Mouse (Mus musculus) thymus, postnatal 36 days (tissue): ENCODE measurements at regions not wholly inside any gene's neighbourhood (a gene's known extent, or its start where the extent isn't known, plus 50 kb on each side); places are given as distances from the start of the nearest gene placed in this dataset.

ENCODE experiments used
- DNase-seq, 2 experiments: peaks; one replicate each; pipeline ENCODE4 v3.0.0; 2022; ENCODE audit warnings: mixed read lengths in 2 of 2

DNA sequence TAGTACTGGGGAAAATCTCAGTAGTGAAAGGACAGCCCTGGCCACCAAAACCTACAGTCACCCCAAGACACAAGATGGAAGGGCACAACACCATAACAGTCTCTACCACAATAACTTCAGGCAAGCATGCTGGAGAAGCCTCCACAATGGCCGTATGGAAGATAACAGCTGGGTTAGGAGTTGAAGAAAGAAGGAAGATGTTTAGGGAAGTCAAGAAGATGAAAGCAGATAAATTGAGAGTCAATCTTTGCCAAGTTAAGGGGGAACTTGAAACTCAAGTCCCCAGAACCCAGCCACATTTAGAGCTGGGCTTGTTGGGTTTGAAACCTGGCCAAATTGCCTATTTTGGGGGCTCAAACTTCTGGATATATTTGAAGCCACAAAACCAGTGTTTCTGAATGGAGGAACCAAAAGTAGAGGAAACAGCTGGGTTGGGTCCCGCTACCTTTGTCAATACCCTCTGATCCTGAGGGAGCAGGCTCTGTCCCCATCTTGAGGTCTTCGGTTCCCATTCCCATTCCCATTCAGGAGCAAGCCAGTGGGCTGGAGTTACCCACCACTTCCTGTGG lies 147.8 kb downstream of the Cdc5l start:
- DNase-seq, result no peak

DNA sequence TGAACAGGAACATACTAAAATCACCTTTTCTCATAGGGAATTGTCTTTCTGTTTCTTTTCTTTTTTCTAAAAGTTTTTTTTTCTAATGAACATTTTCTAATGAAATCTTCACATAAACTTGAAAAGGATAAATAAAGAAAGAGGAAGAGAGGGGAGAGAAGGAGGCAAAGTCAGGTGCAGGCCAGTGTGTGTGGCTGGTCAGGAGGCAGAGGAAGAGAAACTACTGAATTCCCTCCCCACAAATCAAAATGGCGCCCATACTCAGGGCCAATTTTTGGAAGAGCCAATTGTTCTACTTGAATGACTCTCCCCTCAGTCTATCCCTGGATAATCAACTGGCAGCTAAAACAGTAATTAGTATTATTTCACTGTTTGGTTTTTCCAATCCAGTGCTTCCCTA lies 152.0 kb downstream of the Cdc5l start:
- DNase-seq, result no peak

DNA sequence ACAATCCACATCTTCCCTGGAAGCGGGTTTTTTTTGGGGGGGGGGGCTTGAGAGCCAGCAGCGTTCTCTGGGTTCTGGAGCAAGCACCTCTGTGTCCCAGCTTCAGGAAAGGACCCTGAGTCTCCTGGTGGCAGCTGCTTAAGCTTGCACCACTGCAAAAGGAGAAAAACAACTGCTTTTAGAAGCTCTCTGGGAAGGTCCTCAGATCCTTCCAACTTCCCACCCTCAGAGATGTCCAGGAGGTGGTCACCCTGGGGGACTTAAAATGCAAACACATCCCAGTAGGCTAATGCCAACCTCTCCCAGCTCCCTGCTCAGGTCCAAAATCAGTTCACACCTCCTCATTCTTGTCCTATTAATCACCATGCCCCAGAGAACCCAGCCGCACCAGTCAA lies 153.7 kb downstream of the Cdc5l start:
- no peak for DNase-seq

DNA sequence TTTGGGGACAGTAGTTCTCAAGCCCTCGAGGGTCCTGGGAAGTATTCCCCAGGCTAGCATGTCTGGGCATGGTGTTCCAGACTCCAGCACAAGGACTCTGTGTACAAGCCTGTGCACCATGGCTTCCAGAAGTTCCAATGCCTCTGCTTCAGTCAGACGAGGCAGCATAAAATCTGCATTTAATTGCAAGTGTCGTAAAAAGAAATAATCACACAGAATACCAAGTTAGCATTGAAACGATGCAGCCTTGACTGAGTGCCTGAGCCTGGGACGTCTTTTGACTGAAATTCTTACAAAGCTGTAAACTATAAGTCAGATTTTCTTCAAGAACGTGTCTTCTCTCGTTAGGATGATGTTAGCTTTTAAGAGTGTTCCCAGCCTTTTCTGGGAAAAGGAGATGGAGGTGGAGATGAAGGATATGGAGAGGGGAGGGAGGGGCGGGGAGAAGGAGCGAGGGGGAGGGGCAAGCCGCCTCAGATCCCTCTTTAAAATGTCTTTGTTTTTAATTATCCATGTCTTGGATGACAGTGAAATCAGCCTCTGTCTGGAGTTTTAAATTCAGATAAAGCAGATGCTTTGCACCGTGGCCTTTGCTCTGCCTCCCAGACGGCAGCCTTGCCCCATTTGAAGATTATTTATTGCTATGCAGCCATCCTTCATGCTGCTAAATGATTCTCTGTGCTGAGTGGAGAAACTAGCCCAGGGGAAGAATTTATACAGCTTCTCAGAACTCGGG lies 154.3 kb downstream of the Cdc5l start:
- no peak for DNase-seq

DNA sequence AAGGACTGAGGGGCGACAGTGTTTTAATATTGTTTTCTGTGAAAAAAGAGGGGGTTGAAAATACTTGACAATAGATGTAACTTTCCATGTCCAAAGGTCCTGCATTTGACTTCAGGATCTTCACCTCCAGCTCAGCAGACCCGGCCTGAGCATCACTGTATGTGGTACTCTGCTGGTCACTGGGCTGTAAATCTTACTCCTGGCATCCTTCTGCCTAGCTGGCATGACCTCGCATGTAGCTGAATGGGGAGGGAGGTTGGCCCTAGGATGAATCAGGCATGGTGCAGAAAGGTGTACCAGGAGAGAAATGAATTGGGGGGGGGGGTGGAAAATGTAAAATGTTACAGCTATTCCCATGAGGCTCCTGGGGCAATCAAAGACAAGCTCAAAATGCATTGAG lies 156.0 kb downstream of the Cdc5l start:
- no peak for DNase-seq

DNA sequence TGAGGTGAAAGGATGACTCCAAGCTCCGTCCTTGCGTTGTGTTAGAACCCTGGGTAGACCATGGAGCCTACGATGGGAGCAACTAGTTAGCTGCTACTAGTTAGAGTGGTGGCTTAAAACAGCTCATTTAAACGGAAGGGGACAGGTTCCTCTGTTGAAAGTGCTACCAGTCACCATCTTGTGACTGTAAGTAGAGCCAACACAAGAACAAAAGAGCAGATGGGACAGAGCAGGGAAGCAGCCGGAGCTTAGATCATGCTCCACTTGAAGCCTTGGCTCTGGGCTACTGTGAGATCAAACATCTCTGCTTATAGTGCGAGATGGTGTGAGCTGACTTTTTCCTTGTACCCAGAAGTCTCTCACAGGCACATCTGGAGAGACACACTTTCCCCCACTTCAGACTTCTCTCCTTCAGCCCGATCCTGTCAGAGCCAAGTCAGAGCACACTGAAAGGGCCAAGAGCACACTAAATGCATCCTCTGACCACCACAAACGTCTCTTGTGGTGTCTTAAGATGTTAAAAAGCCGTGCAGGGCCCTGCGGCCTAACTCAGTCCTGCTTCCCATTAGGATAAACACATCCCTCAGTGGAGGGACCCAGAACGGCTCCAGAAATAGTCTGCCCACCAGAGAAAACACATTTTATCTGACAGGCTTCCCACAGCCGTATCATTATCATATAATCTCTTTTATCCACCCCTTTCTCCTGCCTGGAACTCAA lies 156.7 kb downstream of the Cdc5l start:
- DNase-seq, result no peak

DNA sequence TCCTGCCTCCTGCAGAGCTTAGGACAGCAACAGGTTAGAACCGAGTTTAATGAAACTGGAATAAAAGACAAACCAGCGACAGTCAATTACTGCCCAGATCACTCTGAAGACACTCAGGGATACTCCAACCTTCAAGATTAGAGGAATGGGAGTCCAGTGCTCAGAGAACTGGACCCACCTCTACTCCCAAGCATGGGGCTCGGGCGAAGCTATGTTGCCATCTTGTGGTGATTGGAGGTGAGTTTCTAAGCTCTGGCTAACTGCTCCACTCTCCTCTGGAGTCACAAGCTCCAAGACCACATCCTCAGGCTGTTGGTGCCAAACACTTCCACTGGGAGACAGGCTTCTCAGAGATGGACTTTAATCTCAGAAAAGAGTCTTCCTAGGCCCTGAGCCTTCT lies 158.6 kb downstream of the Cdc5l start:
- no peak for DNase-seq

DNA sequence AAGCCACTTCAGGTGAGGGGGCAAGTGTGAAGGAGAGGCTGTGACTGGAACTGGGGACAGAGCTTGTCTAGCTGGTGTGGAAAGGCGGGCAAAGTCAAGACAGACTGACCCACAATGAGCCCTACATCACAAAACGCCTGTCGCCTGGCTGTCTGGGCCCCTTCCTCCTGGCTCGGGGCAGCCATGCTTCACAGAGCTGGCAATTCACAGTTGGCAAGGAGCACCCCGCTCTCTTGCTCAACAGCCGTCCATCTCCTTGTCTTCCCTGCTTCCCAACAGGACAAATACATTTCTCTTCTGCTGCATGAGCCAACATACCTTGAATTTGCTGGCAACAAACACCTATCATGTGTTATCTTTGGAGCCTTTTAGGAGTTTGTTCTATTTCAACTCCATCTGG lies 166.8 kb downstream of the Cdc5l start:
- DNase-seq, result no peak

DNA sequence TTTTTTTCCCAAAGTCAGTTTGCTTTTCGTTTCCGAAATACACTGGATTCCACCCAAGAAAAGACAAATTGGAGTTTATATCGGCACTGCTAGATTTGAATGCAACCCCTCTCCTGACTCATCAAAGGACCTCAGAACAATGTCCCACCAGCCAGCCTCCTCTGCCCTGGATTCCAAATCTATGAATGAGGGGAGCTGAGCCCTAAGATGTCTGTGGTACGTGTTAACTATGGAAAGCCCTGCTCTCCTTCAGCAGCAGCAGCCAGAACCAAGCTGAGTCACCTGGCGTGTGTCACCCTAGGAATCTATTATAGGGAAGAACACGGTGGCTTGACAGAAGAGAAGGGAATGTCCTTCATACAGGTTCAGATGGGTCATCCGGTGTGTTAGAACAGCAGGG lies 167.9 kb downstream of the Cdc5l start:
- no peak for DNase-seq

DNA sequence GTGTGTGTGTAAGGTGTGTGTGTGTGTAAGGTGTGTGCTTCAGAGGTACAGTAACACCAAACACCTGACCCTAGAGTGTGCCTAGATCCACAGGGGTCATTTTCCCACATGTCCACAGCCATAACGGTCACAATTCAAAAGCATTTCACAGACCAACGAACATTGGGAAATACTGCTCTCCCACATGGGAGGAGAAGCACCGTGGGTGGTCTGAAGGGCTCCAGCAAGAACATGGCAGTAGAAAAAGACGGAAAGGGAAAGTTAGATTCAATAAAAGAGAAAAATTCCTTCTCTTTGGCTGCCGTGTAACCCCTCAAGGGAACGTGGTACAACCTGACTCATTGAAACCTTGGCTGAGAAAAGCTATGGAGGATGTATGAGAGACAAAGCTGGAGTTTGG lies 169.1 kb downstream of the Cdc5l start:
- DNase-seq, result no peak

DNA sequence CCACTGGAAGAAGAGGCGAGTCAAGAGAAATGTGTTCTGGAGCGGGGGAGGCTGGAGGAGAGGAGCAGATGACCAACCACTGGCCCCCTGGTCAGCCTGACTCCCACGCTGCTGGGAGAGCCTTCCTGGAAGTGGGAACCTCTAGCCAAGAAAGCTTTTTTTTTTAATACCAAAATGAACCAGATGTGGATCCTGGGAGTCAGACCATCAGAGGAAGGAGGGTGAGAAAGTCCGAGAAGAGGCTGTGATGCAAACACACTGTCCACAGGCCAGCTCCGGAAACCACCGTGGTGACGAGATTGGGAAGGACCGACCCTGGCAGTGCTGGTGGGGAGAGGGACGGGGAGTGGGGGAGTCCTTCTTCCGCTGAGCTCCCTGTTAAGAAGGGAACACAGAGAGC lies 173.1 kb downstream of the Cdc5l start:
- DNase-seq, result no peak

DNA sequence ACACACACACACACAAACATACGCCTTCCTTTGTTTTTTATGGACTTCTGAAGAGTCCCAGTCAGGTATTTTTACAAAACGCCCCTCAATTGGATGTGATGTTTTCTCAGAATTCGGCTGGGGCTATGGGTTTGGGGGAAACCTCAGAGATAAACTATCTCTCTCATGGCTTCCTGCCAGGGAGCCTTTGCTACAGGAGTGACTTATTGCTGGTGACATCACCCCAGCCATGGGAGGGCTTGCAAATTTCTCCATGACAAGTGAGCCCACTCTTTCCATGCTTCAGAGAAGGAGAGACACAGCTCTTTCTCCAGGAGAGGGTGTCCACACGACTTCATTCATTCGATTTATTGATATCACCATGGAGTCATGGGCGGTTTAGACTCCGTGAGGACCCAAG lies 175.5 kb downstream of the Cdc5l start:
- no peak for DNase-seq

DNA sequence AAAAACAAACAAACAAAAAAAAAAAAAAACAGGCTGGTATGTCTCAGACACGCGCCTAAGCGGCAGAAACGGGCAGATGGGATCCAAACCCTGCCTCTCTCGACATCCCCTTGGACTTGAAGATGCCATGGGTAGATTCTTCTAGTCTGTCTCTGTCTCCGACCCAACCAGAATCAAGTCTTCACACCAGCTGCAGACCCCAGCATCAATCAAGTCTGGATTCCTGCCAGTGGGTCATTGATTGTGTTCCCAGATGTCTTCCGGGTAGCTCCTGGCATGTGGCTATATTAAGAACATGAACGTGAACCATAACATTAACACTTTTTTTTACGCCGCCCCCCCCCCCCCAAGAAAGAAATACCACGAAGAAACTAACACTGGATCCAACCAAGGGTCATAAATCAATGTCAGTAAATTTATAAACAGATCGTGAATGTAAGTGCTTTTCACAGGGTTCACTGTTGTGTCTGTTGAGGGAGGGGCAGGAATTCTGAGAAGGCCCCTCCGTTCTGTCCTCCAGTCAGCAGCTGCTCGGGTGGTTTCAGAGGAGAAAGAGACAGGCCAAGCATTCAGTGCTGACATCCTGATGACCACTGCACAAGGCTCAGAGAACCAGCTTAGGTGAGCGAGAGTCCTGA lies 180.8 kb downstream of the Cdc5l start:
- no peak for DNase-seq

DNA sequence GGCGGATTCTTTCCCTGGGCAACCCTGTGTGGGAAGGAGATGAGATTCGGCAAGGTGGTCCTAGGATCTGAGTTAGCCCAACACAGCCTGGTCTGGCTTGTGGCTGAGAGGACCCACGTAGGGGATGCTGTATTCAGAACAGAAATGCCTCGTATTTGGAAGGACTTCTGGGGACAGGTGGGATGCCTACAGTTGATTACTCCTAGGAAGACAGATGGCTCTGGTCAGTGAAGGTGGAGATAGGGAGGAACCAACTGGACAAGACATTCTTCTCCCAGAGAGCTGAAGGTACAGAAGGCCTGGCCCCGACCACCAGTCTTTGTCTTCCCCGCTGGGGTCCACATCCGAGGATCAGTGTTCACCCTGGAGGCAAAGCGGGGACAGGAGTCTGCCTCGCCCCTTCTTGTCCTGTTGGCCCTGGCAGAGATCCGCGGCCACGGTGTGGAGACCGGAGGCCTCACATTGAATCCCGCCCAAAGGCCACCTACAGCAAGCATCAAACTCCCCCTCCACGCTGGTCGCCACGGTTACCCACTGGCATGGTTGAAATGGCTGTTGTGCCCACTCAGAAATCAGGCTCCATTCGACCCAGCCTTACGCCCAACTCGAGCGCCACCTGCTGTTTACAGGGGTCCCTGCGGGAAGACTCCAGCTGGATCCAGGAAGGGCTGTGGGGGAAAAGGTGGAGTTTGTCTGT lies 182.4 kb downstream of the Cdc5l start:
- peak; percentile 56 to 68 for DNase-seq

DNA sequence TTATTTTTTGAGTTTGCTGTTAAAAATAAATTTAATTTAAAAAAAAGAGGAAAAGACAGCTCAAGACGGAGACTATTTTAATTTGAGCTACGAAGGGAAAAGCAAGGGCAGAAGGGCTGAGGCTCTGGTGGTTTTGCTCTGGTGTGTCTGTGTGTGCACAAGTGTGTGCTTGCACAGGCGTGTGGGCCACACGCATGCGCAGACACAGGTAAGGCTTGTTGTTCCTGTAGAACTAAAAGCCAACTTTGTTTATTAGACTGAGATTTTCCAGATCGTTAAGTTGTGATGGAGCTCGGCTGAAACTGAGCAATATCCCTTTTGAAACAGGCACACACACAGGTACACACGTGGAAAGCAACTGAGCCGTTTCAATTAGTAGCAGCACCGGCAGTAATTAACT lies 183.1 kb downstream of the Cdc5l start:
- no peak for DNase-seq

DNA sequence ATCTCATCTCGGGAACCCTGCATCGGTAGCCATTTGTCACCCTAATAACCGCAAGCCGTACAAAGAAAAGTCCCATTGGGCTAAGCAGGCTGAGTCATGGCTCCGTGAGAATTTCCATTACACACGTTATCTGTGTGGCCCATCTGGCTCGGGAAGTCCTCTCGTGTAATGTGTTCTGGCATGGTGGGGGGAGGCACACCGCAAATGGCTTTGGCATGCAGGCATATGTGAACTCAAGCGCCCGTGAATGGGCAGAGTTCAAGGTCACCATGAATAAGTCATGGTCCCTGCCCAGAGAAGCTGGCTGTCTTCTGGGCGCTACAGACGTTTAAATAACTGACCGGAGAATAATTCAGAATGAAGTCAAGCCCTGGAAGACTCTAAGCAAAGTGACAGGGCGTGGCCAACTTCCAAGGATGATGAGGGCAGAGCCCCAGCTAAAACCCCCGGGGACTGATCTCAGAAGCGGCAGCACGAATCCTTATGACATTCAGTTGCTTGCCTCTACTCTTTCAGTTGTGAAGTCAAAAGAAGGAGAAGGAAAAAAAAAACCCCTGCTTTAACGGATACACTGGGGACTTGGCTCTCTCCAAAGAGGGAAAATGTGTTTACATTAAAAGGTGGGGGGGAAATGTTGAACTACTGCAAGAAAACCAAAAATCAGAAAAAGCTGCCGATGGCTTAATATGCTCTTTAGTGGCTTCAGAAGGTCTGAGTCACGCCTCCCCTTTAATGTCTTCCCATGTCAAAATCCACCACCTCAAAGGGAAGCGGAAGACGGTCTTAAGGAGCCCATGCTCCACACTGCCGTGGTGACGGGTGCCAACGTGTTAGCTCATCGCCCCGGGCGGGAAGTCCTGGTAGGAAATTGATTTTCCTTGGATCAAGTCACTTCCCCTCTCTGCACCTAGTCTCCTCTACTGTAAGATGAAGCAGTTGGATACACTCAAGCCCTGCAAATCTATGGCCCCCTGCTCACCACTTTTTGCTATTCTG lies 186.1 kb downstream of the Cdc5l start:
- DNase-seq, result no peak

DNA sequence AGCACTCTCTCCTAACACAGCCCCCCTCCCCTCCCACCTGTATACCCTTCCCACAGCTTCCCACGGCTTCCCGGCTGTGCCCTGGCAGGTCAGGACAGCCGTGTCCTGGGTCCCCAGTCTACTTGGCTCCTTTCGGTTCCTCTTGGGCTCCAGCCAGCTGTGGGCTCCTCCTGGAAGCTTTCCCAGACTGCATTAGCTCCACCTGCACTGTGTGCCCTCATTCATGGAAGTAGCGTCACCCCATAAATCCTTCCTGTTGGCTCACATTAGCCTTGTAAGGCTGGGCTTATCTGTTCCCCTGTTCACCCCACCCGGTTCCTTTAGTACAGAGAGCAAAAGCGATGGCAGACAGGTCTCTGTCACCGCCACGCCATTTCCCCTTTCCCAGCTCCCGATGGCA lies 188.7 kb downstream of the Cdc5l start:
- no peak for DNase-seq

DNA sequence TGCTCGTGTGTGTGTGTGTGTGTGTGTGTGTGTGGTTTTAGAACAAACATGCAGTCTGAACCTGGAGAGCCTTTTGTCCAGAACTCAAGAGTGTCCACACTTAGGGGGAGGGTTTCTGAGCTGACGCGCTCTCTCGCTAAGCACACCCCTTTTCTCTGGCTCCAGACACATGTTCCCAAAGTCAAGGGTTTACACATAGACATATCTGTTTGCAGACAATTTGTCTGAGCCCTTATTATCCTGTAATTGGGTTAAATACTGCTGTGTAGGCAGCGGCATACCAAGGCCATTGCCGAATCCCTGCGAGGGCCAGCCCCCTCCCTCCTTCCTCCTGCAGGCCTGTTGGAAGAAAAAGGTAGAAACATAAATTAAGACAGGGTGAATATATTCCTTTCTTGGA lies 190.4 kb downstream of the Cdc5l start:
- no peak for DNase-seq

DNA sequence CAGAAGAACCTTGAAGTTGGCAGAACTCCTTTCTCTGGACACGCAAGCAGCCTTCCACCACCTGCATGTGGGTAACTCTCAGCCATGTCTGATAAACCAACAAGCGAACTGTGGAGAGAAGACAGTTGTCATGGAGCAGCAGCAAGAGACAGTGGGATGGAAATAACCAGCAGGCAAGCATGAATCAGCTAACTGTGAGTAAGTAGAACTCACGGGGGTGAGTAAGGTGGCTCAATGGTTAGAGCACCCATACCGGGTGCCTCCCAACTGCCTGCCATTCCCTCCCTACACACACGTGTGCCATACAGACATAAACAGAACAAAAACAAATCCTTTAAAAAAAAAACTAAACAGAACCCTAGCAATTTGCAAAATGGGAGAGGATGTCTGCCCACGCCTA lies 191.5 kb downstream of the Cdc5l start:
- DNase-seq, result no peak

DNA sequence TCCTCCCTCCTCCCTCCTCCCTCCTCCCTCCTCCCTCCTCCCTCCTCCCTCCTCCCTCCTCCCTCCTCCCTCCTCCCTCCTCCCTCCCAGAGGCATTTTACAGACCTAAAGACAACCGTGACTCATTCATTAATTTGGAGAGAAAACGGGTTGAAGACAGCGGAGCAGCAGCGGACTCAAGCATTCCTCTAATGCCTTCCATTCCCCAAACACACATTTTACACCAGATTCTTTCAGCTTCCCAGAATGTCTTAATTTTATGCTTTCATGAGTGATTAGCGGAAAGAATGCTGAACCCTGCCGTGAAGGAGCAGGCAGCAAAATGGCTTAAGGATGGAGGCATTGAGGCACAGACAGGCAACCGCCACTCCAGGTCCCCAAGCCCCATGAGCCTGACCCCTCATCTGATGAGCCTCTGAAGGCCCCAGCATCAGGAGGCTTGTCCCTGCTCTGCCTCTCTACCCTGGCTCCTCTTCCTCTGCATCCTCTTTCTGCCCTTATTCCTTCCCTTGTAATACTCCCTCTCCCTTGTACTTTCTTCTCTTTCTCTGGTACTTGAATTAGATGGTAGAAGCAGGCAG lies 192.5 kb downstream of the Cdc5l start:
- no peak for DNase-seq

DNA sequence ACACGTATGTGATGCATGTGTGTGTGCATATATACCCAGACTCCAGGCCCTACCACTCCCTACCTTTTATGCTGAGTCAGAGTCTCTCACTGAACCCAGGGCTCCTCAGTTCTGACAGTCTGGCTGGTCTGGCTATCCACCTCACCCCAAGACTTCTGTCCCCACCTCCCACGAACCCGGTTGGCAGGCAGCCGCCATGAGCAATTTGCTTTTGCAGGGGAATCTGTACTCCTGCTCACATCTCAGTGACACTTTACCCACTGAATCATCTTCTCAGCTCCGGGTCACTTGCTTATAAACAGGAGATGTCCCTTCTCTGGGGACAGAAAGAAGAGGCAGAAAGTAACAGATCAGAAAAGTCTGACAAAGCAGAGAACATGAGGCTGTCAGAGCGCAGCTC lies 193.0 kb downstream of the Cdc5l start:
- no peak for DNase-seq

DNA sequence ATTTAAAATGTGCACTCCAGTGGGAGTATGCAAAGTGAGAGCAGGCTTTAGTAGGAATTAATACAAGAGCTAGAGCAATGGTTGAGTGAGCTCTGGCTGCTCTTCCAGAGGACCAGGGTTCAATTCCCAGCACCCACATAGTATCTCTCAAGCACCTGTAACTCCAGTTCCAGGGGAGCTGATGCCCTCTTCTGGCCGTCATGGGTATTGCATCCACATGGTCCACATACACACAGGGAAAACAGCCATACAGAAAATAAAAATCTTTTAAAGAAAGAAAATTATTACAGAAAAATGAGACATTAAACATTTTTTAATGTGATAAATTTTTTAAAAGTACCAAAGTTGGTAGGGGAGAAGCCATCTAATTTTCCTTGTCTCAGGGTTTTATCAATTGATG lies 196.3 kb downstream of the Cdc5l start:
- no peak for DNase-seq
